Mouse (Mus musculus) left cerebral cortex, adult 11 months (tissue): ENCODE results near the gene Dynlt1f.
"Not testable (repeated sequence)": the region's sequence is repeated elsewhere in the genome, so short reads cannot be mapped to it uniquely, and the experiment has no call there.

ENCODE experiments used
- DNase-seq: peaks from one replicate; pipeline ENCODE4 v3.0.0; 2022; ENCODE audit warnings: low spot score

Dynlt1f gene

DNA sequence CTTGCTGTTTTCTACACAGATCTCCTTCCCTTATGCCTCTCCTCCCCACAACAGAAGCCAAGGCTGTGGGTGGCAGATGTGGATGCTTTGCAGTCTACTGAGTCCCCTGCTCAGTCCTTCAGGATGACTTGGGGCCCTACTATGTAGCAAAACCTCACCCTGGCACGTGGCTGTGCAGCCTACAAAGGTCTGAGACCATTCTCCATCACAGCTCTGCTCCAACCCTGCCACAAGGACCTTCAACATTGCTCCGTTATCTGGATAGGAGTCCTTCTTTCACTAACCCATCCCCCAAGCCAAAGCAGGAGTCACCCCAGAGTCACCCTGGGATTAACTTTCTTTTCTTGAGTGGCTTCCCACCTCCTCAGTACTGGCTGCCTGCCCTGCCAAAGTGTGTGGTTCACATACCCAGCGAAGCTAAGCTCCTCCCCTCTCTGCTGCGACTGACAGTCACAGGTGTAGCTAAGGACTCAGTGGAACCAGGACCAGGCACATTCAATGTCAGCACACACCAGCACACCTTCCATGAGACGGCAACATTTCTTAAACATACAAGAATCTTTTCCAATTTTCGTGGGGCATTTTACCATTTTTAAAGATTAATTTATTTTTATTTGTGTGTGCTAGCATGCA lies 30.7 kb downstream of the Dynlt1f start:
- not testable (repeated sequence) for DNase-seq

DNA sequence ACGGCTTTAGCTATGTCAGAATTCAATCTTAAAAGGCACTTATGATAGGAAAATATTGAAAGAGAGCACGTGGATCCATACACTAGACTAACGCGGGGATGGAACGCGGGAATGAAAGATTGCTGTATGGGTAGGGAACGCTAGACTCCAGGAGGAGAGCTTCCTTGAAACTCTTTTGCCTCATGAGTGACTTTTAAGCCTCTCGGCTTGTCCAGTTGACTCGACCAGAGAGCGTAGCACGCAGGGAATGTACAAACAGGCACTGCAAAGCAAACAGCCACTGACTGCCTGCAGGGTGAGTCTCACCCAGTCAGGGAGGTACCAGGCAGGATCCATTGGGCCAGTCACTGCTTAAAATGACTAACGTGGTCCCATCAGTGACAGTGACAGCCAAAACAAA lies 33.7 kb downstream of the Dynlt1f start:
- not testable (repeated sequence) for DNase-seq

GRCm38 (mm10) chr17:6620730-6621451 lies 34.8 kb downstream of the Dynlt1f start:
- not testable (repeated sequence) for DNase-seq

GRCm38 (mm10) chr17:6620035-6620434 lies 35.7 kb downstream of the Dynlt1f start:
- DNase-seq, result not testable (repeated sequence)

- not testable (repeated sequence) for DNase-seq
These were observed 36.4 kb downstream of the Dynlt1f start for GRCm38 (mm10) chr17:6619271-6619670.

DNA sequence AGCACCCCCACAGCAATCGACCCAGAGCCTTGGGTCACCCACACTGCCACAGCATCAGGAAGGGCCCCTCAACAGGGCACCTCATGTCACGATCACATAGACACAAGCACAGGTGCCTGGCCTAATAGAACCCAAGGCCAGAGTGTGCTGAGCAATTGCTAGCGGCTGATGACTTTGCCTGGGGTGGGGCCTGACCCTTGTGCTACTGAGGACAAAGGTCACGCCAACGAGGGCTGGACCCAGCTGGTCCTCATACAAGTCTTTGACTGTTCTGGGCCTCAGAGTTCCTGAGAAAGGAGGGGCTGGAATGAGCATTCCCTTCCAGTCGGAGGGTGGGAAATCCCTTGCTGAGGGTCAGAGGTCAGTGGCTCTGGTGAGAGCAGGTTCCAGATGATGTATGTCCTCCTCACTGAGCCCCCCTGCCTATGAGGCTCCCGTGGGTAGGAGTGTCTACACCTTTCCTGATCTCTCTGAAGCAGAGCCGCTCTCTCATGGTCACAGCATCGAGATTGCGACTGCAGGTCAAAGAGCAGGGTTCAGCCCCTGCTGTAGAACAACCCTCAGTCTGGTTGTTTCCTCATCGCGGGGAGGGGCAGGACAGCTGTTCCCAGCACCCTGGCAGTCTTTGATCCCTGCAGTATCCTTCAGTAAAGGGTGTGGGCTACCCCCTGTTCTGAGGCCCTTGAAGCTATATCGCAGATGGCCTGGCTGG lies 37.9 kb downstream of the Dynlt1f start:
- DNase-seq, result not testable (repeated sequence)

- not testable (repeated sequence) for DNase-seq
These were observed 39.0 kb downstream of the Dynlt1f start for GRCm38 (mm10) chr17:6616731-6617130.

DNA sequence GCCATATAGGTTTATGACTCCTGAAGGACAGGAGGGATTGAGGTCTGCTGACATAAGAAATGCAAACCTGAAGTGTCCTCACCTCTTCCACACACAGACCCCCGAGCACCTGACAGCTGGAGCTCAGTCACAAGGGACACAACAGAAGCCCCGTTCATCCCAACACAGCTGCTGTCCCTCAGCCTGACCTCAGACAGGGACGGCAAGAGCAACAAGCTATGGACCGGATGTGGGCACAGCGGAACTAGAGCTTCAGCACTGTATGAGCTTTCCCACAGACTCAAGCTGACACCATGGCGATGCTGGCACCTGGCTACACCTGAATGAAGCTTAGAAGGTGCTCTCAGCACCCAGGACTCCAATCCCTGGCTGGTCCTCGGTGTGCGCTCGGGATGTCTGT lies 41.4 kb downstream of the Dynlt1f start:
- not testable (repeated sequence) for DNase-seq

- not testable (repeated sequence) for DNase-seq
These were observed 42.2 kb downstream of the Dynlt1f start for GRCm38 (mm10) chr17:6613524-6613923.

DNA sequence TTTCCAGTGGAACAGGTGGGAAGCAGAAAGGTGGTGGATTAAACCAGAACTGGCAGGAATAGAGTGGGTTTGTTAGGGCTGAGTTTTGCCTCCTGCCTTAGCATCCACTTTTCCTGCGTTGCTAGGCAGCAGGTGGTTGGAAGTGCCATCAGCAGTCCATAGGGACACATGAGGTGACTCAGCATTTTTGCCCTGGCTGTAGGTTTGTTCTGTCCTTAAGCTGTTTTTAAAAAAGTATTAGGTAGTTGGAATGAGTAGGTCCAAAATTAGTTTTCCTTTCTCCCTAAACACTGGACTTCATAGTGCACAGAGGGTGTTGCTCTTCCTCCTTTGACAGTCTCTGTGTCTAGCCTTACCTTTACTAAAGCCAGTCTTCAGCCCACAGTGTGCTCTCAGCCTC lies 50.4 kb downstream of the Dynlt1f start:
- not testable (repeated sequence) for DNase-seq

GRCm38 (mm10) chr17:6602205-6602604 lies 53.5 kb downstream of the Dynlt1f start:
- DNase-seq, result not testable (repeated sequence)

- DNase-seq, result not testable (repeated sequence)
These were observed 54.3 kb downstream of the Dynlt1f start, which contains the start of gene Dynlt1c for GRCm38 (mm10) chr17:6601204-6601911. Gene Dynlt1c (plus strand): TSS chr17:6601671.

DNA sequence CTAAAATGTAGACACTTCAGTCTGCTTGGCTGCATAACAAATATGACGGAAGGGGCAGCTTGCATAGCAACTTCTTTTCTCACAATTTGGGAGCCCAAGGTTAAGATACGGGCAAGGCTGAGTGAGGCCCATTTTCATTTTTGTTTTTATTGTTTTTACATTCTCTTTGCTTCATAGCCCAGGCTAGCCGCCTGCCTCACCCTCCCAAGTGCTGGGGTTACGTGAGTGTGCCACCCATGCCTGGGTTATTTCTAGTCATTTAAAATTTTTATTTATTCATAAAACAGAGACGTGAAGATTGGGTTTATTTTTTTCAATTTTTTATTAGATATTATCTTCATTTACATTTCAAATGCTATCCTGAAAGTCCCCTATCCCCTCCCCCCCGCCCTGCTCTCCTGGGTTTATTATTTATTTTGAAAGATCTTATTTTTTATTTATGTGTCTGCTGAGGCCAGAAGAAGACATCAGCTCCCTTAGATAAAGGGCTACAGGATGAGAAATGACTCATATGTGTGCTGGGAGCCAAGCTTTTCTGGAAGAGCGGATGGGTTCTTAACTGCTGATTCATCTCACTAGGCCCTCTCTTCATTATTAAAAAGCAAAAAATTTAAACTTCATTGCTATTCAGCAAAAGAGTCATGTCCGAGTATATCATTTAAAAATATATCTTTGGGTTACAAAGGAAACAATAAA lies 55.3 kb downstream of the Dynlt1f start:
- not testable (repeated sequence) for DNase-seq

DNA sequence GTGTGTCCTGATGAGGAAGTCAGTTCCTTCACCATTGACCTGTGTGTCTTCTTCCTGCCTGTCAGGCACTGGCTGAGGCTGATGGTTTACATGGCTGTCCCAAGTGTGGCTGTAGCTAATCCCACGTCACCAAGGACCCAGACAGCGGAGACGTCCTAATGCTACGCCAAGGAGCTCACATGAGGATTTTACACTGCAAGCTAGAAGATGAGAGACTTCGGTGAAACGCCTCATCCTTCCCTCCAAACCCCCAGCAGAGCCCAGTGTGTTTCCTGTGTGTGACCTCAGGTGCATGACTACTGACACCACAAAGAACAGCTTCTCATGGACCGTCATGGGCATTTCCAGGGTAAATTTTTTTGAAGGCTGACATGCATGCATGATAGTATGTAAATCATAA lies 57.3 kb downstream of the Dynlt1f start:
- DNase-seq, result not testable (repeated sequence)
